Mouse (Mus musculus): Measurements from ENCODE around the gene Gtsf2.
"Not testable (repeated sequence)": the region's sequence is repeated elsewhere in the genome, so short reads cannot be mapped to it uniquely, and the experiment has no call there.

Gtsf2 gene

DNA sequence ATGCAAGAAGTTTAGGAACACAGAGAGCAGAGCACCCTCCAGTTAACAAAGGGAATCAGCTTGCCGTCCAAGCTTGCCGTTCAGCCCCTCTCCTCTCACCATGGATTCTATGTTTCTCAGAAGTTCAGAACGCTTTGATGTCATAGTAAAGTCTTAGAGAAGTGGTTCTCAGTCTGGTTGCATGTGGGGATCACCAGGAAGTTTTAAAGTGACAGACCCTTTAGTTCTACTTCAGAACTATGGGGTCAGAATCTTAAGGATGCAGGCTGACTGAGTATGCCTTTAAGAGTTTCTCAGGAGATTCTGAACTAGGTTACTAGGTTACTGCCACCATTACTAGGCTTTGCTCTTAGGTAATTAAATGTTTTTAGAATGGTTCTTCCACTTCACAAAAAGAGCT lies at the start of gene Gtsf2:
Gtsf2 (minus strand) TSS at position 101 of the 400 bp plus-strand sequence.
- no peak for DNase-seq

DNA sequence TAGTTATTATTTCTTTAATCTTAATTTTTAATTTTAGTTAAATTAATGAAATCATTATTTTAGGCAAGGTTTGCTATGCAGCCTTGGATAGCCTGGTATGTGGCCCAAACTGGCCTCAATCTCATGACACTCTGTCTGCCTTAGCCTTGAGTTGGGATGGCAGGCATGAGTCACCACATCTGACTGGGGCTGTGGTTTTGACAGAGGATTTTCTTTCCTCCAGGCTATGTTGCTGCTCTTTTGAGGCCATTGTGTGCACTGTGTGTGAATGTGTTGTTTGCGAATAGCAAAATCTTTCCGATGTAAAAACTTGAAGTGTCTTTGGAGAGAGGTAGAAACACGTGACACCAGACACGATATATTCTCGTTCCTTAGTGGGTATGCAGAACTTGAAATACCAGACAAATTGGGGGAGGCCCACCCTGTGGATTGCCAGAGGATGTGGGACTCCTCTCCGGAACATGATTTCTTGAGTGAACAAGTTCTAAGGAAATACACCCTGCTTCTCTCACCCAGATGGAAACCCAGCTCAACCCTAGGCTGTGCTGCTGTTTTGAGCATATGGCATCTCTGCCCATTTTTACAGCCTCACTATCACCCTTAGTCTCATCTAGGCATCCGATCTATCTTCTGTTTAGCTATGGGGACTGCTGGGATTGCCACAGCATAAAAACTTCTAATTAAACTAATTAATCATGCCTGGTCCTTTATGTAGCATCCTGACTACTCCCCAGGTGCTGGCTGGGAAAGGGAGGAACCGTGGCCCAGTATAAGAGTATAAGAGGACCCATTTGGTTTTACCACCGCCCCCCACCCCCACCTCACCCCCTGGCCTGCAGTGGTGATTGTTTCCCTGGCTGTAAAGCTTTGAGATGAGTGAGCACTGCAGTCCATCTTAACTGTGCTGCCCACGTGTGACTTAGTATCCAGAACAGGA lies 48.2 kb upstream of the Gtsf2 start:
- no peak for DNase-seq

GRCm38 (mm10) chr15:103488336-103488735 lies 40.1 kb upstream of the Gtsf2 start:
- no peak for DNase-seq

GRCm38 (mm10) chr15:103486658-103487057 lies 38.4 kb upstream of the Gtsf2 start:
- no peak for DNase-seq

DNA sequence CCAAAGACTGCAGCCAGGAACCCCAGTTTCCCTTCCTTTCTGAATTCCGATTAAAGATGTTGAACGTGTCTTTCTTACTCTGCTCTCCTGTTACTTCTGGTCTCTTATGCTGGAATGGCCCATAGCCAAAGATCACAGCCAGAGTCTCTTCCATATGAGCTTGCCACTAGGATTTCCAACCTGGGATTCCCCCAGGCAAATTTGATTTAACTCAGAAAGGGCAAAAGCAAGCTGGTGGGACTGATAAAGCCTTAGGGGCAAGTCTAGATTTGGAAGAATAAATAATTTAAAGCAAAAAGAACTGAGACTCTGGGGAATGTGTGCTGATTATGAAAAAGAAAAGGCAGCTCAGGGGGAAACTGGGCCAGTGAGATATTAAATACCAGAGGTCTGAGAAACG lies 36.8 kb upstream of the Gtsf2 start:
- no peak for DNase-seq

DNA sequence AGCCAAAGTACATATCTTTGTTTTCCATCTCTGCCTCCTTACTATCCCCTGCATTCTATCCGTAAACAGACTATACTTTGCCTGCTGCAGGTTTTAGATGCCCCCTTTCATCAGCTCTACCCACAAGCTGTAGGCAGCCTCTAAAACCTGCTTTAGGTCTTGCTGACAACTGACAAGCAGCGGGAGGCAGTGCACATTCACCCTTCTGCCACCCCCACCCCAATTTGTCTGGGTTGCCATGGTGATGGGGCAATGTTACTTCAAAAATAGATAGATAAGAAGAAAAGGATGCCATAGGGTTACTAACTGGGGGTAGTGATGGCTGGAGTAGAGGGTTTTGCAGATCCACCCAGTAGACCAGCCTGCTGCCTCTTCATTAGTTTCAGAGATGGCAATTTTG lies 36.2 kb upstream of the Gtsf2 start:
- DNase-seq, result no peak

DNA sequence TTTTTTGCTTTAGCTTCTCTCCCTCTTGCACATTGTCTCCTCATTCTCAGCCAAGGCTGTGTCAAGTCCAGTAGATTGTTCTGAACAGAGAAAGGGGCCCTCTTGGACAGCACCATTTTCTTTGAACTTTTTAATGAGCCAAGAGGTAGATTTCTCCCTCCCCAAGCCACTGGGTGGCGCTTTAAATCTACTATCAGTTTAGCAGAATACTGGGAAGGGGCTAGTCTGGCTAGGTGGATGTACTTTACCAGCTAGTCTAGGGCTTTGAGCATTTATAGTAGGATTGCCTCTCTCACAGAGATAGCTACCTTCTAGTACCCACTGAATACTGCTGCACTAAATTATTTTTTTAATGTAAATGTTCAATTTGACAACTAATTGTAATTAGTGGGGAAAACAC lies 34.2 kb upstream of the Gtsf2 start:
- DNase-seq, result no peak

DNA sequence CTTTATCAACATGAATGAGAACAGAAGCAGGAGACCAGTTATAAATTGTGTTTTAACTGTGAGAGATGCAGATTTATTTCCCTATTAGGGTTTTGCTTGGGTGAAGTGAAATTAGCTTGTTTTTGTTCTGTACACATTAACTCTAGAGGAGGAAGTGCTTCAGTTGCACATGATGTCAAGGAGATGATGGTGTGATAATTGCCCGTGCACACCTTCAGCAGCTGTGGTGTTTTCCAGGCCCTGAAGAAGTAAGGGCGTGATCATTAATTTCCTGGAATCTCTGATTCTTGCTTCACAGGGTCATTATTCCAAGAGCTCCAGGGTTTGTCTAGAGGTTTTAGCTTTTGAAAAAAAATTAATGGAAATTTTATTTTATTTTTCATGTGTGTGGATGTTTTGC lies 31.9 kb upstream of the Gtsf2 start:
- no peak for DNase-seq

GRCm38 (mm10) chr15:103479080-103479606 lies 30.9 kb upstream of the Gtsf2 start:
- no peak for DNase-seq

GRCm38 (mm10) chr15:103473769-103474168 lies 25.5 kb upstream of the Gtsf2 start:
- DNase-seq, result no peak

DNA sequence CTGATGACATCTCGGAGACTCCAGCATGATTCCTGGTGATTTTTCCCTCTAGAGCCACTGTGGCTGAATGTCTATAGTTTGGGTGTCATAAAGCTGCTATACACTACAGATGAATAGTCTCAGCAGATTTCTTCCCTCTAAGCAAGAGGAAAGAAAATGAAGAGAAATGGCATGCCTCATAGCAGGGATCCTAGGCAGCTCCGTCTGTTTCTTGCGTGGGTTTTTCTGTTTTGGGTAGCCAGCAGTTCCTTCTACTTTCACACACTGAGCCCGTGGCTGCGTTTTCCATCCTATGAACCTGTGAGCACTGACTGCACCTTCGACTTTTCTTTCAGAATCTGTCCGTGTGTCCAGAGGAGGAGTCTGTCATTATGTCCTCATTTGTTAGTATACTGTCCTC lies 24.9 kb upstream of the Gtsf2 start:
- DNase-seq, result no peak

- no peak for DNase-seq
These were observed 24.0 kb upstream of the Gtsf2 start for GRCm38 (mm10) chr15:103472265-103472664.

DNA sequence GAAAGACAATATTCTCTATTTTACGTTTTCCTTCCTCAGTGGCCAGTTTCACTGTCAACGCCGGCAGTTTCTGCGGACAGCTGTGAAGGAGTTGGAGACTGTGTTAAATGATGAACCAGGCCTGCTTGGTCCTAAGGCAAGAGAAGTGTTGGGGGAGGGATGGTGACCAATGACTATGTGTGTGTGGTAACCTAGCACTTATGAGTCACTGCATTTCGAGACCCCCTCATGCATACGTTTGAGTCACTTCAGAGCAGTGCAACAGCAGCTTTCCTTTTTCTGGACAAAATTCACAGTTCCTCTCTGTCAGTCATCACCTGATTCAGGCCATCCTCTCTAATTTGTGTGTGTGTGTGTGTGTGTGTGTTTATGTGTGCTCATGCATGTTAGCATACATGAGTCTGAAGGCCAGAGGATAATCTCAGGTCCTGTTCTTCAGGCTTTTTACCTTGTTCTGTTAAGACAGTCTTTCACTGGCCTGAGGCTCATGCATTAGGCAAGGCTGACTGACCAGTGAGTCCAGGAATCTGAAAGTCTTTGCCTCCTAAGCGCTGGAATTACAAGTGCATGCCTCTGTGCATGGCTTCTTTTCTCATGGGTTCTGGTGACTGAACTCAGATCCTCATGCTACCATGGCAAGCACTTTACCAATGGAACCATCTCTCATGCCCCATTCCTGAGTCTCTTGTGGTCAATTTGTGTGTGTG lies 23.4 kb upstream of the Gtsf2 start:
- DNase-seq, result no peak

DNA sequence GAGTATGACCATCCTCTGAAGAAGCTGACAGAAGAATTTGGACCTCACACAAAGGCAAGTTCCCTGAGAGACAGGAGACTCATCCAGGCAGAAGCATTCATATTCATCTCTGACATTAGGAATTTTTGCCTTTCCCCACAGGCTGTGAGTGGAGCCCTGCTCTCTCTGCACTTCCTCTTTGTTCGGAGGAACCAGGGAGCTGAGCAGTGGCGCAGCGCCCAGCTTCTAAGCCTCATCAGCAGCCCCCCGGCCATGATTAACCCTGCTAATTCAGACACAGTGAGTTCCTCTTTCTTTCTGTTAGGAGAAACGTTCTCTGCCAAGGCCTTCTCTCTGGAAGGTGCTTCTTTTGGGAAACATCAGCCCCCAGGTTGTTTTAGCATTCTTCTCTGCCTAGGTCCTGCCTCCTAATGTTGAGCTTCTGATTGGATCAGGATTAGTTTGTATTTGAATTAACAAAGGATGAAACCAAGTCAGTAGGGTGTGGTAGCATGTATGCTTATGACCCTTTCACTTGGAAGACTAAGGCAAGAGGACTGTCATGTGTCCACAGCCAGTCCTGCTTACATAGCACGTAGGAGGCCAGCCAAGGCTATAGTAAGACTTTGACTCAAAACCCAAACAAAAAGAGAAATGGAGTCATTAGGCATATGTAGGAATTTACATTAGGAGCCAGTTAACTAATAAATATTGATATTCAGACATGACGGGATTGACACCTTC lies 14.4 kb upstream of the Gtsf2 start:
- DNase-seq, result peak; percentile 7 to 11

DNA sequence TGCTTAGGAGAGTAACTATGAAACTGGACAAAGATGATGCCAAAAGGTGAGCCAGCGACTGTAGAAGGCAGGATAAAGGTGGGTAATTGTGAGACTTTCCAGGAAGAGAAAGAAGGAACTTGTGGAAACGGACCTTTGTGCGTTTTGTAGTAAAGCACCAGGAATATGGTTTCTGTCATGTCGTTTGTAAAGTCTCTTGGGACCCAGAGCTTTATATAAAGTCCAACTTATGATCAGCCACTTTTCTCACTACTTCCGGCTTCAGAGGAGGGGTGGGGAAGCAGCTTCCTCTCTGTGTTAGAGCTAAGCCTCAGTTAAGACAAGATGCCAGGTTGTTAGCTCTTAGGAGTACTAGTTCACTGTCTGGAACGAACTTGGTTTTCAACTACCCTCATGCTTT lies 6.2 kb upstream of the Gtsf2 start:
- no peak for DNase-seq

DNA sequence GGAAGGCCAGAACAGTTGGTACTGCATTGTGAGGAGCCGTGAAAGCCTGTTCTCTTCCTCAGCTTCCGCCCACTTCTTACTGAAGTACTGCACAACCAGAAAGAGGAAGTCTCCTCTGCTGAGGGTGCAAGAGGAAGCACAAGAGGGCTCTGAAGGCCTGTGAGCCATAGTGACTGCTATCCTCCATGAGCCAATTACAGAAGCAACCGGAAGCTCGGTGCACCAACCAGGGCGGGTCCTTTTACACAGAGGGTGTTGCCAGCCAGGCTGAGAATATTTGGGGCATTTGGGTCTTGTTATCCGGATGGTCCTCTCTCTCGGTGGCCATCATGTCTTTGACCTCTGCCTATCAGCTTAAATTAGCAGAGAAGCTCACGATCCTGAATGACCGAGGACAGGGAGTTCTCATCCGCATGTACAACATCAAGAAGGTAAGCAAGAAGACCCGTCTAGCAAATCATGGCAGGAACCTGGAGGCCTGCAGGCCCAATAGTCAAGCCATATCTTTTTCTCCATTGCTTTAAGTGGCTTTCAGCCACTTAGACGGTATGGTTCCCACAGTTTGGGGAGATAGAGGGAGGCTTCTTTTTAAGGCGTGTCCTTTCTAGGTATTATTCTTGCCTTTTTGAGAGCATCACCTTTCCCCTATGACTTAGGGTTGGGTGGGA lies 5.4 kb upstream of the Gtsf2 start, which contains the start of gene Nckap1l:
Nckap1l (plus strand) TSS at position 244 of the 668 bp plus-strand sequence.
- DNase-seq, result peak; percentile 68 to 74

GRCm38 (mm10) chr15:103445966-103446365 lies 2.3 kb downstream of the Gtsf2 start:
- not testable (repeated sequence) for DNase-seq

GRCm38 (mm10) chr15:103430241-103430640 lies 18.0 kb downstream of the Gtsf2 start, which contains the start of gene Gtsf1:
TSS of gene Gtsf1 (minus strand) at chr15:103430470.
- DNase-seq, result no peak

GRCm38 (mm10) chr15:103427017-103427416 lies 21.3 kb downstream of the Gtsf2 start:
- DNase-seq, result no peak

GRCm38 (mm10) chr15:103405586-103405985 lies 42.7 kb downstream of the Gtsf2 start:
- not testable (repeated sequence) for DNase-seq

- no peak for DNase-seq
These were observed 46.9 kb downstream of the Gtsf2 start for GRCm38 (mm10) chr15:103401361-103401760.

DNA sequence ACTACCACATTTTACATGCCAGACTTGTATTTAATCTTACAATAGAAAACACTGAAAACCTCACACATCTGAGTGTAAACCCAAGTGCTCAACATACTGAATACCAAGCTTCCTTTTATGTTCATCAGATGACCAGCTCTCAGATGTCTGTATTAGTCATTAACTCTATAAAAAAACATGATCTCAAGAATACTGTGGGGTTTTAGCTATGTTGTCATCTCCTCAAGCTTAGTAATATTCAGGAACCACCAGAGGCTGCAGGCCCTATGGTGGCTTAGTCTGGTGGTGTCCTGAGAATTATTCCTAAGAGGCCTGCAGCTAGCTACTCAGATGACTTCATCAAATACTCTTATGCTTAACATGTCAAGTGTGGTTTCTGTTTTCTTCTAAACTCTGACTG lies 54.7 kb downstream of the Gtsf2 start:
- no peak for DNase-seq

All from lung, adult 18-20 months (tissue).